Mouse (Mus musculus) myocyte (in vitro differentiated cells): ENCODE measurements around the gene Zfp985.
"Not testable (repeated sequence)": the region's sequence is repeated elsewhere in the genome, so short reads cannot be mapped to it uniquely, and the experiment has no call there.

ENCODE experiments used
- E2F4 ChIP-seq: IDR thresholded peaks from one replicate; pipeline ENCODE4 v1.6.1; 2011; ENCODE audit warnings: mild to moderate bottlenecking, control low read depth, moderate library complexity; ENCODE audit not compliant: insufficient read depth
- MAX ChIP-seq: IDR thresholded peaks from one replicate; pipeline ENCODE4 v1.6.1; 2011; ENCODE audit warnings: low read depth, mild to moderate bottlenecking, control low read depth
- MYOD1 ChIP-seq, 3 experiments: IDR thresholded peaks; one replicate each; pipeline ENCODE4 v1.6.1; 2011; ENCODE audit warnings: control low read depth in 2 of 3, low read depth in 2 of 3, mild to moderate bottlenecking in 2 of 3, moderate library complexity in 1 of 3; ENCODE audit not compliant: insufficient read length in 2 of 3, control insufficient read depth in 1 of 3
- MYOG ChIP-seq, 3 experiments: IDR thresholded peaks; one replicate each; pipeline ENCODE4 v1.6.1; 2011; ENCODE audit warnings: control low read depth in 2 of 3, low read depth in 2 of 3, mild to moderate bottlenecking in 2 of 3; ENCODE audit not compliant: insufficient read length in 2 of 3, control insufficient read depth in 1 of 3, insufficient read depth in 1 of 3
- POLR2AphosphoS2 ChIP-seq: IDR thresholded peaks from one replicate; pipeline ENCODE4 v1.6.1; 2011; ENCODE audit warnings: low read depth, control low read depth; ENCODE audit not compliant: insufficient read length
- REST ChIP-seq: IDR thresholded peaks from one replicate; pipeline ENCODE4 v1.6.1; 2011; ENCODE audit warnings: mild to moderate bottlenecking, control low read depth, moderate library complexity; ENCODE audit not compliant: insufficient read depth, insufficient read length
- TCF12 ChIP-seq: IDR thresholded peaks from one replicate; pipeline ENCODE4 v1.6.1; 2011; ENCODE audit warnings: mild to moderate bottlenecking, control low read depth; ENCODE audit not compliant: poor library complexity, insufficient read depth, severe bottlenecking

GRCm38 (mm10) chr4:147594630-147595029 lies 41.6 kb downstream of the Zfp985 start:
- TF ChIP-seq MYOG (IDR thresholded peaks at IDR 0.05; ENCODE audit: control insufficient read depth in 1 of 3, insufficient read depth in 1 of 3, insufficient read length in 2 of 3, low read depth in 2 of 3); E2F4; MYOD1 (IDR thresholded peaks at IDR 0.05; ENCODE audit: control insufficient read depth in 1 of 3, insufficient read length in 2 of 3, low read depth in 2 of 3); MAX; TCF12; REST; POLR2AphosphoS2: not testable (repeated sequence)
